Mouse (Mus musculus): ENCODE measurements around the gene Gm10203. TPM values are rescaled to one million over a fixed set of nuclear protein-coding genes. Genes with fewer than 3 reads are reported as not detected.

The Gm10203 gene
- polyA plus RNA-seq, 1 experiment from 2014 or later: not detected

DNA sequence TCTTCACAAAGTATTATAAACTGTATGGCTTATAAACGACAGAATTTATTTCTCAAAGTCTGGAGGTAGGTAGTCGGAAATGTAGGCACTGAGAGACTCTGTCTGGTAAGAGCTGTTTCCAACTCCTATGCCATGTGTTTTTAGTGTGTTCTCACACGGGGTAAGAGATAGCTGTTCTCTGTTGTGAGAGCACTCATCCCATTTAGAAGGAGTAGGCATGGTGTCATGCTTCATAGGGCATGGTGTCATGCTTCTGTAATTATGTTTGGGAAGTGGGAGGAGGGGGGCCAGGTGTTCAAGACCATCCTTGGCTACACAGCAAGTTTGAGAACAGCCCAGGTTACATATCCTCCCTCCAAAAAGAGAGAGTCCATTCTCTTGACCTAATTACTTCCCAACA is 22.4 kb upstream of the Gm10203 start:
- Histone ChIP-seq H3K9me3 (no peaks in the 10 kb centered on the region), H3K4me1 (no peaks in the 10 kb centered on the region), H3K4me3 (no peak overlapping the region), H3K27me3 (replicated peaks; ENCODE audit: low read depth, poor library complexity, severe bottlenecking) (peaks cover 21% of the 10 kb centered on the region), H3K27ac (replicated peaks) (no peak overlapping the region), H3K36me3 (replicated peaks) (no peaks in the 10 kb centered on the region)
- no peak for DNase-seq (ENCODE audit: low spot score)
- WGBS: 78% methylated on average over 3 of the region's 3 CpGs

GRCm38 (mm10) chr6:149108909-149109308 is 21.1 kb upstream of the Gm10203 start:
- H3K36me3 ChIP-seq (replicated peaks): no peaks in the 10 kb centered on the region
- WGBS: 80% methylated on average over 2 of the region's 2 CpGs

DNA sequence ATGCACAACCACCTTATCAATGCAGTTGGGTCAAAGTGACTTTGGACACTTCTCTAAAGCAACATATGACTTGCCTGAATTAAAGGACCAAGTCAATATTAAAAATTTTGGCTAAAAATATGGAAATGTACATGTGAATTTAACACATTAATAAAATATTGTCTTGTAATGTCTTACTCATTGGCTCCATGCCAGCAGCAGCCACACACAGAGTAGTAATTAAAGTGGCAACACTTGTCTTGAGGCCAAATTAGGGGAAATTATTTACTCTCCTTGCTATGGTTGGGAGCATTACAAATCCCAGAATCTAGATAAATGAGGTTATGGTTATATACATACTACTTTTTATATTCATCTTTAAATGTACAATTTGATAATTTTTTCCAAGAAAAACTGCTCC is 13.0 kb upstream of the Gm10203 start:
- no peak overlapping the region for H3K4me3 ChIP-seq
- no peaks in the 10 kb centered on the region for H3K36me3 ChIP-seq (replicated peaks)
- no peak overlapping the region for H3K27ac ChIP-seq (replicated peaks)
- no peaks in the 10 kb centered on the region for H3K27me3 ChIP-seq (replicated peaks; ENCODE audit: low read depth, poor library complexity, severe bottlenecking)
- DNase-seq (ENCODE audit: low spot score): no peak
- no peaks in the 10 kb centered on the region for H3K9me3 ChIP-seq
- peaks cover 4% of the 10 kb centered on the region; the same call in 1 of the 2 replicates for H3K4me1 ChIP-seq

More at GRCm38 (mm10) chr6:149108909-149109308, 21.1 kb upstream of the Gm10203 start:
- H3K27ac ChIP-seq (replicated peaks): no peak overlapping the region
- H3K4me3 ChIP-seq: no peak overlapping the region
- no peak for DNase-seq (ENCODE audit: low spot score)
- H3K4me1 ChIP-seq: no peaks in the 10 kb centered on the region
- H3K9me3 ChIP-seq: no peaks in the 10 kb centered on the region
- H3K27me3 ChIP-seq (replicated peaks; ENCODE audit: low read depth, poor library complexity, severe bottlenecking): 0 out of 2 replicates have a peak, but pooled peaks cover 11% of the 10 kb centered on the region

- Histone ChIP-seq H3K27ac (replicated peaks) (no peak overlapping the region), H3K36me3 (replicated peaks) (no peaks in the 10 kb centered on the region), H3K4me1 (peaks cover 4% of the 10 kb centered on the region; the same call in 1 of the 2 replicates), H3K27me3 (replicated peaks; ENCODE audit: low read depth, poor library complexity, severe bottlenecking) (no peaks in the 10 kb centered on the region), H3K9me3 (no peaks in the 10 kb centered on the region), H3K4me3 (no peak overlapping the region)
- 59% methylated on average over 2 of the region's 2 CpGs for WGBS
- no peak for DNase-seq (ENCODE audit: low spot score)
Observed at GRCm38 (mm10) chr6:149118935-149119334, 11.0 kb upstream of the Gm10203 start.

GRCm38 (mm10) chr6:149119853-149120252 is 10.1 kb upstream of the Gm10203 start:
- peak; percentile 27 for DNase-seq (ENCODE audit: low spot score)
- no peak overlapping the region for H3K4me3 ChIP-seq
- no peak overlapping the region for H3K27ac ChIP-seq (replicated peaks)
- 43% methylated on average over 2 of the region's 2 CpGs for WGBS
- no peaks in the 10 kb centered on the region for H3K27me3 ChIP-seq (replicated peaks; ENCODE audit: low read depth, poor library complexity, severe bottlenecking)
- H3K4me1 ChIP-seq: peaks cover 4% of the 10 kb centered on the region; the same call in 1 of the 2 replicates
- no peaks in the 10 kb centered on the region for H3K36me3 ChIP-seq (replicated peaks)
- H3K9me3 ChIP-seq: no peaks in the 10 kb centered on the region

DNA sequence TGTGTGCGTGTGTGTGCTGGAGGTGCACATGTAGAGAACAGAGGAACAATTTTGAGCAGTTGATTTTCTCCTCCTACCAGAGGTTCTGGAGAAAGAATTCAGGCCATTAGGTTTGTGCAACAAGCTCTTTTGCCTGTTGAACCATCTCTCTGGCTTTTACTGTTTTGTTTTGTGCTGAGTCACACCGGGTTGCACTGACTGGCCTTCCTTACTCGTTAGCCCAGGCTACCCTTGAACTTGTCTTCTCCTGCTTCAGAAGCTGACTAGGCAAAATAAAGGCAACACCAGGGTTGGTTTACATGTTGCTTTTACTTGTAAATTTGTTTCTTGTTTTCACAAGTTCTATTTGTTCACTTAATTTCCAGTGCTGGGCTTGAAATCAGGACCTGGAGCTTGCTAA is 6.9 kb upstream of the Gm10203 start:
- no peaks in the 10 kb centered on the region for H3K36me3 ChIP-seq (replicated peaks)
- WGBS: 88% methylated on average over 3 of the region's 3 CpGs

DNA sequence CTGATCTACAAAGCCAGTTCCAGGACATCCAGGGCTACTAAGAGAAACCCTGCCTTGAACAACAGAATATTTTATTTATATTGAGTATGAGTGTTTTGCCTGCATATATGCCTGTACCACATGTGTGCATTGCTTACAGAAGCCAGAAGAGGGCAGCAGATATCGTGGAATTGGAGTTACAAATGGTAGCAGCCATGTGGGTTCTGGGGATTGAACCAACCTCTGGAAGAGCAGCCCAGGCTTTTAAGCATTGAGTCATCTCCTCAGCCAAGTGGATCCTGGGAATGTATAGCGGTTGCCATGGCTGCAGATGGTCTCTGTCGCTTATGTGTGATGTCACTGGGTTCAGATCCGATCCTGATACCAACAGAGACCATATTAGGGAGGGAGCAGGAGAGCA is 3.3 kb upstream of the Gm10203 start:
- Histone ChIP-seq H3K27ac (replicated peaks) (no peak overlapping the region), H3K9me3 (no peaks in the 10 kb centered on the region), H3K36me3 (replicated peaks) (no peaks in the 10 kb centered on the region), H3K4me3 (no peak overlapping the region), H3K27me3 (replicated peaks; ENCODE audit: low read depth, poor library complexity, severe bottlenecking) (no peaks in the 10 kb centered on the region), H3K4me1 (peaks cover 6% of the 10 kb centered on the region; the same call in 1 of the 2 replicates)
- DNase-seq (ENCODE audit: low spot score): peak; percentile 34
- WGBS: 73% methylated on average over 4 of the region's 4 CpGs

More for the DNA sequence above, 6.9 kb upstream of the Gm10203 start:
- peaks cover 4% of the 10 kb centered on the region; the same call in 1 of the 2 replicates for H3K4me1 ChIP-seq
- H3K27me3 ChIP-seq (replicated peaks; ENCODE audit: low read depth, poor library complexity, severe bottlenecking): no peaks in the 10 kb centered on the region
- H3K9me3 ChIP-seq: no peaks in the 10 kb centered on the region
- DNase-seq (ENCODE audit: low spot score): no peak
- H3K27ac ChIP-seq (replicated peaks): no peak overlapping the region
- H3K4me3 ChIP-seq: no peak overlapping the region

- WGBS: 9% methylated on average over 3 of the region's 3 CpGs
- Histone ChIP-seq H3K27me3 (replicated peaks; ENCODE audit: low read depth, poor library complexity, severe bottlenecking) (no peaks in the 10 kb centered on the region), H3K4me1 (peaks cover 22% of the 10 kb centered on the region), H3K36me3 (replicated peaks) (no peaks in the 10 kb centered on the region), H3K27ac (replicated peaks) (no peak overlapping the region), H3K4me3 (no peak overlapping the region), H3K9me3 (no peaks in the 10 kb centered on the region)
- DNase-seq (ENCODE audit: low spot score): no peak
Observed at GRCm38 (mm10) chr6:149131111-149131510, 1.1 kb downstream of the Gm10203 start.

GRCm38 (mm10) chr6:149132311-149133077 is 2.5 kb downstream of the Gm10203 start:
- no peak overlapping the region for H3K4me3 ChIP-seq
- peak; percentile 49 for DNase-seq (ENCODE audit: low spot score)
- 33% methylated on average over 5 of the region's 5 CpGs for WGBS
- H3K4me1 ChIP-seq: peaks cover 22% of the 10 kb centered on the region
- H3K27me3 ChIP-seq (replicated peaks; ENCODE audit: low read depth, poor library complexity, severe bottlenecking): no peaks in the 10 kb centered on the region
- H3K27ac ChIP-seq (replicated peaks): no peak overlapping the region
- H3K36me3 ChIP-seq (replicated peaks): no peaks in the 10 kb centered on the region
- no peaks in the 10 kb centered on the region for H3K9me3 ChIP-seq

- H3K27me3 ChIP-seq (replicated peaks; ENCODE audit: low read depth, poor library complexity, severe bottlenecking): no peaks in the 10 kb centered on the region
- H3K9me3 ChIP-seq: no peaks in the 10 kb centered on the region
- no peak overlapping the region for H3K27ac ChIP-seq (replicated peaks)
- no peak overlapping the region for H3K4me3 ChIP-seq
- peaks cover 22% of the 10 kb centered on the region for H3K4me1 ChIP-seq
- 23% methylated on average over 5 of the region's 5 CpGs for WGBS
- no peaks in the 10 kb centered on the region for H3K36me3 ChIP-seq (replicated peaks)
- DNase-seq (ENCODE audit: low spot score): no peak
Observed at GRCm38 (mm10) chr6:149134391-149135150, 4.6 kb downstream of the Gm10203 start.

GRCm38 (mm10) chr6:149135631-149136030 is 5.7 kb downstream of the Gm10203 start:
- H3K27me3 ChIP-seq (replicated peaks; ENCODE audit: low read depth, poor library complexity, severe bottlenecking): no peaks in the 10 kb centered on the region
- H3K27ac ChIP-seq (replicated peaks): no peak overlapping the region
- H3K4me1 ChIP-seq: peaks cover 22% of the 10 kb centered on the region
- H3K4me3 ChIP-seq: no peak overlapping the region
- no peaks in the 10 kb centered on the region for H3K36me3 ChIP-seq (replicated peaks)
- H3K9me3 ChIP-seq: no peaks in the 10 kb centered on the region
- DNase-seq (ENCODE audit: low spot score): no peak
- 80% methylated on average over 6 of the region's 6 CpGs for WGBS

GRCm38 (mm10) chr6:149137936-149138335 is 8.0 kb downstream of the Gm10203 start:
- Histone ChIP-seq H3K4me3 (no peak overlapping the region), H3K4me1 (peaks cover 25% of the 10 kb centered on the region), H3K27me3 (replicated peaks; ENCODE audit: low read depth, poor library complexity, severe bottlenecking) (no peaks in the 10 kb centered on the region), H3K9me3 (no peaks in the 10 kb centered on the region), H3K27ac (replicated peaks) (no peak overlapping the region), H3K36me3 (replicated peaks) (peaks cover 4% of the 10 kb centered on the region; the same call in 1 of the 2 replicates)
- WGBS: 63% methylated on average over 2 of the region's 2 CpGs
- no peak for DNase-seq (ENCODE audit: low spot score)

DNA sequence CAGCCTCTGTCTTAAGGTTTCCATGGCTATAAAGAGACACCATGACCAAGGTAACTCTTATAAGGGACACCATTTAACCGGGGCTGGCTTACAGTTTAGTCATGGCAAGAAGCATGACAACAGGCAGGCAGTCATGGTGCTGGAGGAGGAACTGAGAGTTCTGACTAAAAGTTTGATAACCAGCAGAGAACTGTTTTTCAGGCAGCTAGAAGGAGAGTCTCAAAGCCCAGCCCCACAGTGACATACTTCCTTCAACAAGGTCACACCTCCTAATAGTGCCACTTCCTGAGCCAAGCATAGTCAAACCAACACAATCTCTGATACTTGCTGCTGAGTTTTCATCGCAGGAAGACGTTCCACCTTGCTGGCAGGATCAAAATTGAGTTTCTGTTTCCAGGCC is 9.0 kb downstream of the Gm10203 start:
- Histone ChIP-seq H3K27ac (replicated peaks) (no peak overlapping the region), H3K9me3 (no peaks in the 10 kb centered on the region), H3K36me3 (replicated peaks) (peaks cover 10% of the 10 kb centered on the region), H3K4me1 (peaks cover 20% of the 10 kb centered on the region), H3K27me3 (replicated peaks; ENCODE audit: low read depth, poor library complexity, severe bottlenecking) (no peaks in the 10 kb centered on the region), H3K4me3 (no peak overlapping the region)
- DNase-seq (ENCODE audit: low spot score): no peak
- WGBS: 91% methylated on average over 3 of the region's 3 CpGs

All from embryonic facial prominence, embryonic 10.5 days (tissue).